ENCODE assay signal across 8 mouse cellular contexts in genomic region chr13:83523232-83523969, GRCm38 (mm10). TPM values are rescaled to one million over a fixed set of nuclear protein-coding genes. Genes with fewer than 3 reads are reported as not detected.
DNase-seq lines count a peak whose midpoint lies in the region; ATAC-seq lines count a peak whose summit lies in the region.

No protein-coding gene starts in this region.

- H3K9me3 ChIP-seq in hindbrain, embryonic 12.5 days (replicated peaks): no peaks in the 10 kb centered on the region

- DNase-seq in adrenal gland, adult (ENCODE audit: inconsistent age in 2 of 2, low spot score in 1 of 2): peak; percentile 72 to 88
- DNase-seq in cerebellum, adult 8-10 months: peak; percentile 59
- peak; percentile 53 for DNase-seq in gastrocnemius, adult 18-20 months (ENCODE audit: low spot score)
- peak; percentile 66 to 71 for DNase-seq in left cerebral cortex, postnatal 25 days (ENCODE audit: low spot score in 2 of 2)
- peak; percentile 56 to 63 for DNase-seq in right cerebral cortex, adult 2 months (ENCODE audit: low spot score in 2 of 2)
- DNase-seq in MN1 (ENCODE audit: low spot score): no peak

- intact Hi-C loops in left cerebral cortex, postnatal 25 days (cut with DNase I): loop anchor here (2.0 to 10.0 kb wide), 8 partner anchors 129 to 1741 kb away; partner anchors contain the start of gene Cetn3

- peak overlapping the region; percentile 57 for H3K9ac ChIP-seq in hindbrain, embryonic 12.5 days

- 2% methylated on average over 35 of the region's 35 CpGs for WGBS in hindbrain, embryonic 12.5 days

- H3K4me1 ChIP-seq in hindbrain, embryonic 12.5 days: no peaks in the 10 kb centered on the region

- H3K27ac ChIP-seq in hindbrain, embryonic 12.5 days: no peak overlapping the region

- H3K27me3 ChIP-seq in hindbrain, embryonic 12.5 days: peaks cover 9% of the 10 kb centered on the region; the same call in 1 of the 2 replicates

- H3K36me3 ChIP-seq in hindbrain, embryonic 12.5 days: no peaks in the 10 kb centered on the region

- peak overlapping the region; percentile 72 for H3K4me2 ChIP-seq in hindbrain, embryonic 12.5 days (replicated peaks)

- H3K4me3 ChIP-seq in hindbrain, embryonic 12.5 days: peak overlapping the region; percentile 55

- peak; percentile 76 for ATAC-seq in hindbrain, embryonic 12.5 days (ENCODE audit: low FRiP score)
- ATAC-seq in megakaryocyte, adult 5-6 weeks (ENCODE audit: poor library complexity, severe bottlenecking): peak; percentile 39

RNA-seq across cellular contexts. Expression of gene Mef2c, which starts 19.6 kb away (rescaled TPM):
- 100 to 1,000 TPM; 431 to 527 TPM for total RNA-seq in gastrocnemius, adult 18-20 months (2021)
- 28.9 and 41.7 TPM in 2 replicates for polyA plus RNA-seq in hindbrain, embryonic 12.5 days (2016; fragmentation: Nextera tagmentation; extraction: Ambion mirVana)
- total RNA-seq in left cerebral cortex, postnatal 25 days (2021): 100 to 1,000 TPM; 688 to 732 TPM
- 52.8 and 57.4 TPM in 2 replicates for total RNA-seq in megakaryocyte, adult 5-6 weeks (2015)
- 86.5 and 89.1 TPM in 2 replicates for total RNA-seq in megakaryocyte, adult 5-6 weeks (2017)

Comparison
In these comparisons a context has a peak if more than half of its experiments do, and no peak if none do; other contexts are left out.
1. RNA of gene Mef2c, which starts 19.6 kb away (total RNA-seq): 688 to 732 TPM in left cerebral cortex, postnatal 25 days and 431 to 527 TPM in gastrocnemius, adult 18-20 months; 52.8 to 89.1 TPM in megakaryocyte, adult 5-6 weeks; every median in the first group is over 4 times any median in the second.